ENCODE assay signal across 21 mouse cellular contexts in the genomic region with DNA sequence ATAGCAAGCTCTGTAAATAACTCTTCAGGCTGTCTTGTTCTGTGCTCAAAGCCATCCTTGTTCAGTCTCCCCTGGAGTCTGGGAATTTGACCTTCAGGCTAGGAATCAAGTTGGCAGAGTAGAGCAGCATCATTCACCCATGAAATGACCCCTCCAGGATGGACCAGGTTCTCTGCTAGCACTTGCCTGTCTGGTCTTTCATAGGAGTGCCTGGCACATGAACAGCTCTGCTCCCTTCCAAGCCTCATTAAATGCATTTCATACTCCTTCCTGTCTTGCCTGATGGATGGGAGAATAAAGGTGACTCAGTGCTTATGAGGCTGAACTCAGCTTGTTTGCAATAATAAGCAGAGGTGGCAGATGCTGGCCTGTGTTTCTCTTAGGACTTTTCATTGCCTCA.
DNase-seq lines count a peak whose midpoint lies in the region; ATAC-seq lines count a peak whose summit lies in the region.
"Had no signal": no experiment of that assay in that cellular context is flagged by ENCODE, and none has a peak within 500 bp of the region (broad histone marks: within the 10 kb centered on the region; RNA-seq: fewer than 3 reads in every experiment).

No protein-coding gene starts in this region.

- H3K4me3 ChIP-seq in hindbrain, embryonic 16.5 days (ENCODE audit: low read length), result no peak overlapping the region
- no peak overlapping the region for H3K4me3 ChIP-seq in hindbrain, embryonic 10.5 days
- H3K4me3 ChIP-seq in kidney, embryonic 15.5 days (replicated peaks), result no peak overlapping the region
- H3K4me3 ChIP-seq in neural tube, embryonic 14.5 days (ENCODE audit: low read depth, low read length), result no peak overlapping the region
- H3K4me3 ChIP-seq: embryonic facial prominence, embryonic 15.5 days; forebrain, embryonic 12.5 days; heart, embryonic 15.5 days; hindbrain, embryonic 12.5 days; liver, embryonic 13.5 days had no signal

- peak; percentile 56; the same call in 1 of the 2 replicates for ATAC-seq in hindbrain, embryonic 16.5 days
- peak; percentile 92 for ATAC-seq in kidney, embryonic 15.5 days (replicated peaks; ENCODE audit: low FRiP score)
- ATAC-seq in neural tube, embryonic 14.5 days (ENCODE audit: low read depth), result peak; percentile 34; the same call in 1 of the 2 replicates

- no peak overlapping the region for H3K27ac ChIP-seq in hindbrain, embryonic 16.5 days (ENCODE audit: low read depth, low read length)
- H3K27ac ChIP-seq in hindbrain, embryonic 10.5 days, result no peak overlapping the region; the same call in 1 of the 2 replicates
- H3K27ac ChIP-seq in kidney, embryonic 15.5 days, result 0 out of 2 replicates have a peak overlapping the region, but pooled peaks have one; percentile 27
- no peak overlapping the region for H3K27ac ChIP-seq in neural tube, embryonic 14.5 days (ENCODE audit: low read depth, low read length)
- H3K27ac ChIP-seq: embryonic facial prominence, embryonic 15.5 days; forebrain, embryonic 12.5 days; heart, embryonic 15.5 days; hindbrain, embryonic 12.5 days; liver, embryonic 13.5 days had no signal

- no peaks in the 10 kb centered on the region; the same call in 1 of the 2 replicates for H3K9me3 ChIP-seq in hindbrain, embryonic 16.5 days (ENCODE audit: control insufficient read depth, low read length)
- H3K9me3 ChIP-seq in hindbrain, embryonic 10.5 days, result peaks cover 6% of the 10 kb centered on the region; the same call in 1 of the 2 replicates
- H3K9me3 ChIP-seq in kidney, embryonic 15.5 days (replicated peaks), result no peaks in the 10 kb centered on the region
- H3K9me3 ChIP-seq in neural tube, embryonic 14.5 days (ENCODE audit: control insufficient read depth, low read length), result no peaks in the 10 kb centered on the region; the same call in 1 of the 2 replicates
- H3K9me3 ChIP-seq: embryonic facial prominence, embryonic 15.5 days; G1E; heart, embryonic 15.5 days; liver, embryonic 13.5 days had no signal

- H3K4me2 ChIP-seq in hindbrain, embryonic 16.5 days (ENCODE audit: low read length), result no peak overlapping the region
- no peak overlapping the region for H3K4me2 ChIP-seq in kidney, embryonic 15.5 days
- H3K4me2 ChIP-seq in neural tube, embryonic 14.5 days (ENCODE audit: low read depth, low read length), result no peak overlapping the region
- H3K4me2 ChIP-seq: embryonic facial prominence, embryonic 15.5 days; forebrain, embryonic 12.5 days; heart, embryonic 15.5 days; hindbrain, embryonic 12.5 days; liver, embryonic 13.5 days; midbrain, embryonic 11.5 days had no signal

- H3K4me1 ChIP-seq in hindbrain, embryonic 16.5 days (ENCODE audit: control insufficient read depth, insufficient read depth, low read depth, low read length), result no peaks in the 10 kb centered on the region
- H3K4me1 ChIP-seq in hindbrain, embryonic 10.5 days (replicated peaks), result peaks cover 7% of the 10 kb centered on the region
- H3K4me1 ChIP-seq in kidney, embryonic 15.5 days, result peaks cover 6% of the 10 kb centered on the region; the same call in 1 of the 2 replicates
- no peaks in the 10 kb centered on the region for H3K4me1 ChIP-seq in neural tube, embryonic 14.5 days (ENCODE audit: control insufficient read depth, insufficient read depth, low read length)
- H3K4me1 ChIP-seq: embryonic facial prominence, embryonic 15.5 days; forebrain, embryonic 12.5 days; heart, embryonic 15.5 days; liver, embryonic 13.5 days had no signal

- H3K27me3 ChIP-seq in hindbrain, embryonic 16.5 days (replicated peaks; ENCODE audit: control insufficient read depth, insufficient read depth, low read length), result no peaks in the 10 kb centered on the region
- no peaks in the 10 kb centered on the region for H3K27me3 ChIP-seq in hindbrain, embryonic 10.5 days (ENCODE audit: insufficient read depth, poor library complexity, severe bottlenecking)
- H3K27me3 ChIP-seq in kidney, embryonic 15.5 days, result no peaks in the 10 kb centered on the region
- no peaks in the 10 kb centered on the region for H3K27me3 ChIP-seq in neural tube, embryonic 14.5 days (ENCODE audit: control insufficient read depth, insufficient read depth, low read length)
- H3K27me3 ChIP-seq: embryonic facial prominence, embryonic 15.5 days; forebrain, embryonic 12.5 days; heart, embryonic 15.5 days; hindbrain, embryonic 12.5 days; liver, embryonic 13.5 days had no signal

- no peak overlapping the region for H3K9ac ChIP-seq in hindbrain, embryonic 16.5 days (ENCODE audit: low read depth, low read length)
- no peak overlapping the region for H3K9ac ChIP-seq in kidney, embryonic 15.5 days
- H3K9ac ChIP-seq in neural tube, embryonic 14.5 days (replicated peaks; ENCODE audit: low read depth, low read length), result no peak overlapping the region
- H3K9ac ChIP-seq: embryonic facial prominence, embryonic 15.5 days; forebrain, embryonic 12.5 days; heart, embryonic 15.5 days; hindbrain, embryonic 12.5 days; liver, embryonic 13.5 days had no signal

- no peaks in the 10 kb centered on the region for H3K36me3 ChIP-seq in hindbrain, embryonic 16.5 days (ENCODE audit: control insufficient read depth, insufficient read depth, low read length)
- H3K36me3 ChIP-seq in hindbrain, embryonic 10.5 days, result no peaks in the 10 kb centered on the region
- 0 out of 2 replicates have a peak, but pooled peaks cover 5% of the 10 kb centered on the region for H3K36me3 ChIP-seq in kidney, embryonic 15.5 days
- H3K36me3 ChIP-seq in neural tube, embryonic 14.5 days (ENCODE audit: control insufficient read depth, insufficient read depth, low read length), result no peaks in the 10 kb centered on the region
- H3K36me3 ChIP-seq: embryonic facial prominence, embryonic 15.5 days; forebrain, embryonic 12.5 days; G1E; heart, embryonic 15.5 days; hindbrain, embryonic 12.5 days; liver, embryonic 13.5 days had no signal

- no peak for DNase-seq in hindbrain, embryonic 10.5 days (ENCODE audit: low spot score)
- DNase-seq in embryo, embryonic 11 days, result peak; percentile 19
- no peak for DNase-seq in left cerebral cortex, adult 8-10 months (ENCODE audit: low spot score in 2 of 2)
- no peak for DNase-seq in spleen, postnatal 4 days (ENCODE audit: low spot score in 2 of 2)
- DNase-seq in gastrocnemius, postnatal 25 days, result no peak
- DNase-seq: adrenal gland, postnatal 25 days; cerebellum, postnatal 10 days; layer of hippocampus, postnatal 36 days; liver, embryonic 13.5 days; lung, postnatal 14 days; right cerebral cortex, postnatal 25 days; thymus, adult 18-20 months had no signal

Comparison
In these comparisons a context has a peak if more than half of its experiments do, and no peak if none do; other contexts are left out.
1. ATAC-seq: peak in every context shown above with its lines; median percentile 92 in kidney, embryonic 15.5 days; 56 in hindbrain, embryonic 16.5 days; 34 in neural tube, embryonic 14.5 days.